Mouse (Mus musculus): ENCODE results near the gene Cyb5r3.
"Not testable (repeated sequence)": the region's sequence is repeated elsewhere in the genome, so short reads cannot be mapped to it uniquely, and the experiment has no call there.

Gene Cyb5r3

DNA sequence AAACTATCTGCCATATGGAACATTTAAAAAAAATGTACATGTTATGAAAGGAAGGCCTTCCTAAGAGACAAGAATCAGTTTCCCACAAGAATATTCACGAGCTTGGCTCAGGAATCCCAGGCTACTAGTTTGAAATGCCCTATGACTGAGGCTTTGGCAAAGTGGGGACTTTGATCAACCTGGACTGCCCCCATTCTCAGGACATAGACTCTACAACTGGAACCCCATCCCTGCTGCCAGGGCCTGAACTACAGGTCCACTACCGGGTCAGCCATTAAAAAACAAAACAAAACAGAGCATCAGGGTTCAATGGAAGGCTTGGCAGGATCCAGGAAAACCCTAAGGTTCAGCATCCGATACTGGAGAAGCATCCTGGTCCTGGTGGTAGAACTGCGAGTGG is 21.7 kb downstream of the Cyb5r3 start:
- no peak for DNase-seq (ENCODE audit: low spot score in 2 of 2)

DNA sequence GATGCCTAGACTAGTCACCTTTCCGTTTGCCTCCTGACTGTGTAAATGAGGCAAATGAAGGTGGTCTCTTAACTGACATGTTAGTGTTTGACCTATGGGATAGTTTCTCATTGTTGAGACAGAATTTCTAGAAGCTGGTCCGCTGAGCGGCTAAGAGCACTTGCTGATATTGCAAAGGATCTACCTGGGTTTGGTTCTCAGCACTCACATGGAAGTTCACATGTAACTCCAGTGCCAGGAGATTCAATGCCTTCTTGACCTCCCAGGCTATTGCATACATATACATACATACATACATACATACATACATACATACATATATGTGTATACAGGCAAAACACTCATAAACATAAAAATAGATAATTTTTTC is 22.3 kb downstream of the Cyb5r3 start:
- DNase-seq (ENCODE audit: low spot score in 2 of 2): no peak

GRCm38 (mm10) chr15:83149196-83150072 is 23.0 kb downstream of the Cyb5r3 start, which contains the start of gene Poldip3:
Gene Poldip3, minus strand, starts transcription at chr15:83149384.
- DNase-seq (ENCODE audit: low spot score in 2 of 2): peak; percentile 95 to 97

DNA sequence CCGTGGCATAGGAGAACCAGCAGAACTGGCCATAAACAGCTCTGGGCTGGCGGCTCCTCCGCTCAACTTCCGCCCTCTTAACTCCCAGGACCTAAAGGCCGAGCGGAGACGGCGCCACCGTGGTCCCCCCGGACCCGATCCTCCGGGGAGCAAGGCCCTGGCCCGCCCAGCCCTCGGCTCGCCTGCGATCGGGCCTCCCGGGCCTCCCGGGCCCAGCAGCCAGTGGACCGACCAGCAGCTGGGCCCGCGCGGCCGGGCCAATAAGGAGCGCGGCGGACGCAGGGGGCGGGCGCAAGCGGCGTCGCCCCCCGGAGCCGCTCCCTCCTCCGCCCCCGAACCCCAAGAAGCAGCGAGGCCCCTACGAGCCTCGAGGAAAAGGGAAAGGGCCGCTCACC is 23.6 kb downstream of the Cyb5r3 start:
- DNase-seq (ENCODE audit: low spot score in 2 of 2): no peak

- no peak for DNase-seq (ENCODE audit: low spot score in 2 of 2)
Observed at GRCm38 (mm10) chr15:83148395-83148794, 24.0 kb downstream of the Cyb5r3 start.

GRCm38 (mm10) chr15:83145541-83145940 is 26.9 kb downstream of the Cyb5r3 start:
- no peak for DNase-seq (ENCODE audit: low spot score in 2 of 2)

- no peak for DNase-seq (ENCODE audit: low spot score in 2 of 2)
Observed at GRCm38 (mm10) chr15:83142861-83143260, 29.5 kb downstream of the Cyb5r3 start.

GRCm38 (mm10) chr15:83135654-83136053 is 36.7 kb downstream of the Cyb5r3 start:
- no peak for DNase-seq (ENCODE audit: low spot score in 2 of 2)

GRCm38 (mm10) chr15:83134671-83135070 is 37.7 kb downstream of the Cyb5r3 start:
- no peak for DNase-seq (ENCODE audit: low spot score in 2 of 2)

DNA sequence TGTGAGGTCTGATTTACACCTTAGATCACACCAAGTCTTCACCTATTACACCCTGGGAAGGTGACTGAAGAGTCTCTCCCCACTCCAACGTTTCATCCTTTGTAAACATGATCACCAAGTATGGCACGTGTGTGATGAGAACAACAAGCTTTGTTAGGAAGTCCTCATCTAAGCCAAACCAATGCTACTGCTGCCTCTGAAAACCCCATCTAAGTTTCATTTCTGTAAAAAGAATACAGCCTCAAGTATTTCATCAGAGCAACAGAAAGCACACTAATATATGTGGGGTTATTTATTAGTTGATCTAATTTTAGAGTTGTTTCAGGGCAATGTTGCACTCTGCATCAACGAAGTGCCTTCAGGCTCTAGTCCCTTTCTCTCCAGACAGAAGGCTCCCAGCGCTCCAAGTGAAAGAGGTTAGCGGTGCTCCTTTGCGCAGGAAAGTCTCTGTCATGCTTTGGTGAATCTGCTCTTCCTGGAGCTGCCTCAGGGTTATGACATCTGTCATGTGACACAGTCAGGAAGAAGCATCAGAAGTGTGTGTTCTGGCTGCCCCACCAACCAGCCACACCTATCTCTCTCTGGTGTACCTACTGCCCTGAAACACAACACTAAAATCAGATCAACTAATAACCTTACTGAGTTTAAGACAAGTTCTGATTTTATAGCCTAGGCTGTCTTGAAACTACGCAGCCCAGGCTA is 42.7 kb downstream of the Cyb5r3 start:
- no peak for DNase-seq (ENCODE audit: low spot score in 2 of 2)

DNA sequence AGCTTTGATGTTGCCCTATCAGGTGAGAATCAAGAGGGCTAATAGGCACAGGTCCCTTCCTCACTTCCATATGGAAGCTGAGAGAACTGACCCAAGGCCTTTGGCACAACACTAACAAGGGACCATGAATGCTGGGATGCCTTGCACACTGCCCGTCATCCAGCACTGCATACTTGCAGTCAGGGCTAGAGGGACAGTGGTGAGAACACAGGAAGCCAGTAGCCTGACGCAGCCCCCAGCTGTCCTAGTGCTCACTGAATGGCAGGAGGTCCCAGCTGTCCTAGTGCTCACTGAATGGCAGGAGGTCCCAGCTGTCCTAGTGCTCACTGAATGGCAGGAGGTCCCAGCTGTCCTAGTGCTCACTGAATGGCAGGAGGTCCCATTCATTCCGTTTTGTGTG is 45.4 kb downstream of the Cyb5r3 start:
- not testable (repeated sequence) for DNase-seq (ENCODE audit: low spot score in 2 of 2)

GRCm38 (mm10) chr15:83126582-83126981 is 45.8 kb downstream of the Cyb5r3 start:
- DNase-seq (ENCODE audit: low spot score in 2 of 2): no peak

DNA sequence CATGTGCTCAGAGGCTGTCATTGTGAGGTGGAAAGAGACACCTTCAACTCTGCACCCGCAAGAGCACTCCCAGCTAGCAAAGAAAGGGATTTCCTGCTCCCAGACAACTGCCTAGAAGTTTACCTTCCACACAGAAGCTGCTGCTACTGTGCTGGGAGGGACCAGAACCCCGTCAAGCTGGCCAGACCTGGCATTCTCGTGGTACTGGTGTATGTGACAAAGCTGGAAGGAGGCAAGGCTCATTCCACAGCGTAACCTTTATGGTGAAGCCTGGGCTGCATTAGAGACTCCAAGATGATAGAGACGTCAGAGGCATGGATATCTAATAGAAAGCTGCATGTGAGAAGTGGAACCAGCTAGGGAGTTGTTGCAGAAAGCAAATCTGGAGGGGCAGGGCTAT is 47.8 kb downstream of the Cyb5r3 start:
- DNase-seq (ENCODE audit: low spot score in 2 of 2): no peak

GRCm38 (mm10) chr15:83122566-83123145 is 49.7 kb downstream of the Cyb5r3 start, which contains the start of gene Rrp7a:
Gene Rrp7a, minus strand, starts transcription at chr15:83122801.
- peak; percentile 85 to 91 for DNase-seq (ENCODE audit: low spot score in 2 of 2)

DNA sequence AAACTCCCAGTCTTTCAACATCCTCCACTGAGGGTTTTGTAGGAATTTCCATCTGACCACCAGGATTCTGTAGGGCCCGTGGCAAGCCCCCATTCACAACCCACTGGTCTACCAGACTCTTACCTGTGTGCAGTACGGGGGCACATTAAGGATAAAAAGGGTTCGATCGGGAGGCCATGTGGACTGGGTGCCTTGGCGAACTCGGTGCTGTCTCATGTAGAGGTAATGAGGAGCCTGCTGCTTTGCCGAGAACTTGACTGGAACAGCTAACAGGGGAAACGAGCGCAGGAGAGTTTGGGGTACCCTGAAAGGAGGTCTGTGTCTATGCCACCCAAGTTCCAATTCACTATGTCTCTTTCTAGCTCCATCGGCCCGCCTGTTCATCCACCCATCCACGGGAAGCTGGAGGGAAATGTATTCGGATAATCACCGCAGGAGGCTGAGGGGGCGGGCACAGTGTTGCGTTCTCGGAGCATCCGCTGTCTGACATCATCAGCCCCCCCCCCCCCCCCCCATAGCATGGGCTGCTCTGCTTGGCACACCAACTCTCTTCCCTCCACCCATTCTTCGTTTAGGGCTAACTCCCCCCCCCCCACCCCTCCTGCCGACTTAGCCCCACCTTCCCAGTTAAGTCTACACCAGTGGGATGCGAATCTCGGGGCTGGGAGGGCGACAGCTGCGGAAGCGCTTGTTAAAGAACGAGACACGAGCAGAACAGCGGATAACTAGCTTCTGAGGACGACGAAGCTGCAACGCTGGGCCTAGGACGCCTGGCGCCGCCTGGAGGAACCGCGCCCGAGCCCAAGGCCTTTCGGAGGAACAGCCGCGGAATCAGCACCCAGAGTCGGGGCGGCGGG is 50.5 kb downstream of the Cyb5r3 start:
- DNase-seq (ENCODE audit: low spot score in 2 of 2): peak in 1 of 2 experiments; percentile 66

DNA sequence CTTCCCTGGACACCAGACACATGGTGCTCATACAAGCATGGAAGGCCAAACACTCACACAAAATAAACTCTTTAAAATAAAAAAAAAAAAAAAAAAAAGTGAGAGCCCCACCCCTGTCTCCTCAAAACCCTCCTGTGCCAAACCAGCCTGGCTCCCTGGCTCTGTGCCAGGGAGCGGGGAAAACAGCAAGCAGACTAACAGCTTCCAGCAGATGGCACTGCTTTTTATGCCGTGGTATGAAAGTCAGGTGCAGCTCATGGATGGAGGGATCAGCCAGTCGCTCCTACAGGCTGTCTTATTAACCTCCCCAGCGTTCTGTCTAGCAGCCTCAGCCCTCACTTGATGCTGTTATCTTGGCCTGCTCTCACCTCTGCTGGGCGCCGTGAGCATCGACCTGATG is 54.0 kb downstream of the Cyb5r3 start:
- DNase-seq (ENCODE audit: low spot score in 2 of 2): peak in 1 of 2 experiments; percentile 53

- no peak for DNase-seq (ENCODE audit: low spot score in 2 of 2)
Observed at GRCm38 (mm10) chr15:83115071-83115470, 57.3 kb downstream of the Cyb5r3 start.

- DNase-seq (ENCODE audit: low spot score in 2 of 2): no peak
Observed at GRCm38 (mm10) chr15:83114106-83114505, 58.3 kb downstream of the Cyb5r3 start.

- peak in 1 of 2 experiments; percentile 64 for DNase-seq (ENCODE audit: low spot score in 2 of 2)
Observed at GRCm38 (mm10) chr15:83112898-83113297, 59.5 kb downstream of the Cyb5r3 start.

DNA sequence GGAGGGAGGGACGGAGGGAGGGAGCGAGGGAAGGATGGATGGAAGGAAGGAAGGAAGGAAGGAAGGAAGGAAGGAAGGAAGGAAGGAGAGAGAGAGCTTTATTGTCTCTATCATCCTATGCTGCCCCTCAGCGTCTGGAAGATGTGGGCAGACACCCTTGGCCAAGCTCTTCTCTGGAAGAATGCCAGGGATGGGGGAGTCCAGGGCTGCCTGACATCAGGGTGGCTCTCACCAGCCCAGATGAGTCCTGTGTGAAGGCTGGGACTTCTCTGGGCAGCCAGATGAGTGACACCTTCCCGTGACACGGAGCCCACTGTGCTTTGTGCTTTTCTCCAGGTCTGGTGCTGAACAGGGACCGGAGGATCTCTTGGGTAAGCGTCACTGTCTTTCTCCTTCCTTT is 60.5 kb downstream of the Cyb5r3 start:
- DNase-seq (ENCODE audit: low spot score in 2 of 2): no peak

DNA sequence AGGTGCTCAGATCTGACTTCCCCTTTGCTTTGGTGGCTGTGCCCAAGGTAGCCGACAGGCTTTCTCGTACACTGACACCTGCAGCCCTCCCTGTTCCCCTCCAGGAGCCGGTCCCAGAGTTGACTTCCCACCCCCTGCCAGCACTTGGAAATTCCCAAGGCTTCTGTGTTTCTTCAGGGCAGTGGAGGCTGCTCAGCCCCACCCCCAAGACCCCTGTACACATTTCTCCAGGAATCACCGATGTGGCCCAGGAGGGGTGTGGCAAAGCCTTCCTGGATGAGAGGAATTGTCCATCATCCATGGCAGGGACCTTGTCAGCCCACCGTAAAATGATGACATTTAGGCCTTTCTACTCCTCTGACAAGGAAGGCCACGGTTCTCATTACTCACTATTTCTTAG is 61.1 kb downstream of the Cyb5r3 start:
- DNase-seq (ENCODE audit: low spot score in 2 of 2): no peak

DNA sequence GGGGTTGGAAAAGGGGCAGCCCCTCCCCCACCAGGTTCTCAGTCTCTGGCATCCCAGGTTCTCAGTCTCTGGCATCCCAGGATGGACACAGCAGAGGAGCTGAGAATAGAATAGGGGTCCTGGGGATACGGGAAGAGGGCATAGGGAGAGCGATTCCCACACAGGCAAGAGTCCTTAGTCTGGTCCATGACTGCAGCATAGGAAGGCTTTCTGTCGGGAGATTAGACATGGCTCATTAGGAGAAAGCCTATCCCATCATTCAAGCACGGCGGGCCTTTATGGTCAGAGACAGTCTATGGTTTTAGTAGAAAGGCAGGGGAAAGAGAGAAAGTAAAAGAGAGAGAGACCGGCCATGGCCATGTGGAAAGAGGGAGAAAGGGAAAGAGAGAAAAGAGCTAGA is 64.6 kb downstream of the Cyb5r3 start:
- no peak for DNase-seq (ENCODE audit: low spot score in 2 of 2)
